In genomic region chr16:92654294-92654950, GRCm38 (mm10) we compare ENCODE assay signal across 11 mouse cellular contexts.
DNase-seq lines count a peak whose midpoint lies in the region; ATAC-seq and TF ChIP-seq lines count a peak whose summit lies in the region.
"Had no signal": no experiment of that assay in that cellular context is flagged by ENCODE, and none has a peak within 500 bp of the region (broad histone marks: within the 10 kb centered on the region; RNA-seq: fewer than 3 reads in every experiment).

No protein-coding gene starts in this region.

- peak; percentile 39; the same call in 1 of the 2 replicates for ATAC-seq in lung, embryonic 16.5 days (ENCODE audit: low read depth)
- ATAC-seq in stomach, embryonic 16.5 days (ENCODE audit: insufficient read depth, low FRiP score): no peak
- ATAC-seq: intestine, embryonic 15.5 days; liver, postnatal 0 days had no signal

- H3K4me3 ChIP-seq in gastrocnemius, adult 2 months: no peak overlapping the region
- H3K4me3 ChIP-seq in lung, embryonic 16.5 days (ENCODE audit: low read length): no peak overlapping the region
- H3K4me3 ChIP-seq in embryonic fibroblast, embryonic 13.5 days (ENCODE audit: insufficient read depth, low read length): no peak overlapping the region
- H3K4me3 ChIP-seq in stomach, embryonic 16.5 days (replicated peaks; ENCODE audit: low read length): no peak overlapping the region
- H3K4me3 ChIP-seq: intestine, embryonic 15.5 days had no signal

- H3K9ac ChIP-seq in lung, embryonic 16.5 days (ENCODE audit: low read length): no peak overlapping the region
- no peak overlapping the region for H3K9ac ChIP-seq in stomach, embryonic 16.5 days (ENCODE audit: low read length)
- H3K9ac ChIP-seq: intestine, embryonic 15.5 days; liver, postnatal 0 days had no signal

- TF ChIP-seq POLR2A in embryonic fibroblast, embryonic 13.5 days (IDR thresholded peaks at IDR 0.05; ENCODE audit: low read depth, low read length): no peak

- peak overlapping the region; percentile 25 for H3K27ac ChIP-seq in gastrocnemius, adult 2 months
- peak overlapping the region; percentile 20; the same call in 1 of the 2 replicates for H3K27ac ChIP-seq in lung, embryonic 16.5 days (ENCODE audit: low read length)
- H3K27ac ChIP-seq in embryonic fibroblast, embryonic 13.5 days (ENCODE audit: insufficient read depth, low read length): 0 out of 2 replicates have a peak overlapping the region, but pooled peaks have one; percentile 1
- H3K27ac ChIP-seq in stomach, embryonic 16.5 days (ENCODE audit: low read length): peak overlapping the region; percentile 55
- H3K27ac ChIP-seq: intestine, embryonic 15.5 days had no signal

- intact Hi-C loops in gastrocnemius, adult 2 months (cut with DNase I): no loop called here

- peaks cover 29% of the 10 kb centered on the region for H3K4me1 ChIP-seq in lung, embryonic 16.5 days (replicated peaks; ENCODE audit: control insufficient read depth, insufficient read depth, low read length)
- peaks cover 7% of the 10 kb centered on the region for H3K4me1 ChIP-seq in embryonic fibroblast, embryonic 13.5 days (ENCODE audit: control insufficient read depth, insufficient read depth, low read length)
- peaks cover 14% of the 10 kb centered on the region for H3K4me1 ChIP-seq in stomach, embryonic 16.5 days (ENCODE audit: control insufficient read depth, insufficient read depth, low read length)

- no peak for DNase-seq in gastrocnemius, adult 2 months
- no peak for DNase-seq in gastrocnemius, postnatal 4 days (ENCODE audit: low spot score in 2 of 2)
- no peak for DNase-seq in lung, postnatal 4 days
- no peak for DNase-seq in spleen, postnatal 14 days (ENCODE audit: low spot score in 2 of 2)
- no peak for DNase-seq in spleen, postnatal 4 days (ENCODE audit: low spot score in 2 of 2)
- DNase-seq: liver, postnatal 0 days; right cerebral cortex, postnatal 25 days had no signal

- H3K36me3 ChIP-seq in lung, embryonic 16.5 days (ENCODE audit: control insufficient read depth, insufficient read depth, low read length): peaks cover 2% of the 10 kb centered on the region; the same call in 1 of the 2 replicates
- no peaks in the 10 kb centered on the region for H3K36me3 ChIP-seq in stomach, embryonic 16.5 days (ENCODE audit: control insufficient read depth, insufficient read depth, low read length)
- H3K36me3 ChIP-seq: intestine, embryonic 15.5 days had no signal

- H3K4me2 ChIP-seq in lung, embryonic 16.5 days (ENCODE audit: low read depth, low read length): no peak overlapping the region
- H3K4me2 ChIP-seq in stomach, embryonic 16.5 days (ENCODE audit: low read depth, low read length): no peak overlapping the region
- H3K4me2 ChIP-seq: intestine, embryonic 15.5 days had no signal

- no peaks in the 10 kb centered on the region for H3K27me3 ChIP-seq in lung, embryonic 16.5 days (ENCODE audit: control insufficient read depth, insufficient read depth, low read depth, low read length)
- no peaks in the 10 kb centered on the region for H3K27me3 ChIP-seq in stomach, embryonic 16.5 days (ENCODE audit: control insufficient read depth, insufficient read depth, low read length)
- H3K27me3 ChIP-seq: intestine, embryonic 15.5 days had no signal

- 27% methylated on average over 5 of the region's 5 CpGs for WGBS in lung, embryonic 16.5 days
- WGBS in stomach, embryonic 16.5 days: 42% methylated on average over 5 of the region's 5 CpGs

- H3K9me3 ChIP-seq in lung, embryonic 16.5 days (ENCODE audit: control insufficient read depth, low read length): no peaks in the 10 kb centered on the region
- no peaks in the 10 kb centered on the region for H3K9me3 ChIP-seq in stomach, embryonic 16.5 days (replicated peaks; ENCODE audit: control insufficient read depth, low read length)
- H3K9me3 ChIP-seq: intestine, embryonic 15.5 days had no signal

- no peak for TF ChIP-seq CTCF in gastrocnemius, adult 2 months (IDR thresholded peaks at IDR 0.05)
- TF ChIP-seq CTCF in embryonic fibroblast, embryonic 13.5 days (IDR thresholded peaks at IDR 0.05; ENCODE audit: borderline replicate concordance, insufficient read depth, low read length): no peak

Comparison
In these comparisons a context has a peak if more than half of its experiments do, and no peak if none do; other contexts are left out.
1. H3K27ac ChIP-seq: peak in every context shown above with its lines; median percentile 55 in stomach, embryonic 16.5 days; 25 in gastrocnemius, adult 2 months; 20 in lung, embryonic 16.5 days; 1 in embryonic fibroblast, embryonic 13.5 days.